Mouse (Mus musculus) thymus, postnatal 4 days (tissue): ENCODE measurements around the gene Snx12.

Experiments used
- DNase-seq: peaks from one replicate; pipeline ENCODE4 v3.0.0; 2021

Gene Snx12

DNA sequence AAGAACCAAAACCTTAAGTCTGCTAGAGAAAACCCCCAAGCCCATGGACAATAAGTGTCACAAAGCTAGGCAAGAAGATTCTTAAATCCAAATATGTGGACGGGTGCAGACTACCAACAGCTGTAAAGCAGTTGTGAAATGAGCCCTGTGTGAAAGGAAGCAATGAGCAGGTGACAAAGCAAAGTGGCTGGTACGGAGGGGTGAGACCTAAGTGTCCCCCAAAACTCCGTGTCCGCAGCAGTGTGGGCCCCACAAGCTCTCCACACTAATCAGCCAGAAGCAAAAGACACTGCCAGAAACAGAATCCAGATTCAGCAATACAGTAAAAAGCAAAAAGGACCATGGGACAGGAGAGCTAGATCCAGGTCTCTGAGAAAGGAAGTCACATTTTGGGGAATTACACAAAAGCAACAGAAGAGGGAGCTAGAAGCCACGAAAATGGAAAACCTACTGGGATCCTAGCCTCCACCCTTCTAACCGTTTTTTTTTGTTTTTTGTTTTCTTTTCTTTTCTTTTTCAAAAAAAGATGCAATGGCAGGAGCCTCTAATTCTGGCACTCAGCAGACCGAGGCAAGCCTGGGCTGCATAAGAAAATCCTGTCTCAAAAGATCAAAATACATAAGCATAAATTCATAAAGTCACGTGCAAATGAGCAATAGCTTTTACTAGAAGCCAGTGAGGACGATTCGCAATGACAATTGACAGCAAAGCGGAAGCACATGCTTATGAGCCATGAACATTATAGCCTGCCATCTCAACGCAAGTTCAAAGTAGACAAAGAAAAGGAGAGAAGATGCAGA is 90.2 kb downstream of the Snx12 start:
- DNase-seq = peak; percentile 18

DNA sequence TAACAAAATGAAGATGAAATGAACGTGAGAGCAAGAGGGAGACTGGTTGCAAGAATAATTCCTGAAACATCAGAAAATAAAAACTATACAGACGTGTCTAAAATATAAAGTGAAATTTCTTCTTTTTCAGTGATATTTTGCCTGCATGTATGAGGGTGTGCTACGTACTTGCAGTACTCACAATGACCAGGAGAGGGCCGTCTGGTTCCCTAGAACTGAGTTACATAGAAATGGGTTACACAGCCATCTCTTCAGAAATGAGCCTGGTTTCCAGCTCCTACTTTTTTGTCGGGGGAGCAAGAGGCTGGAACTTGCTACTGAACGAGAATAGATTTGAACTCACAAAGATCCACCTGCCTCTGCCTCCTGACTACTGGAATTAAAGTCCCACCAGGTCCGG is 91.4 kb downstream of the Snx12 start:
- DNase-seq = peak; percentile 81

DNA sequence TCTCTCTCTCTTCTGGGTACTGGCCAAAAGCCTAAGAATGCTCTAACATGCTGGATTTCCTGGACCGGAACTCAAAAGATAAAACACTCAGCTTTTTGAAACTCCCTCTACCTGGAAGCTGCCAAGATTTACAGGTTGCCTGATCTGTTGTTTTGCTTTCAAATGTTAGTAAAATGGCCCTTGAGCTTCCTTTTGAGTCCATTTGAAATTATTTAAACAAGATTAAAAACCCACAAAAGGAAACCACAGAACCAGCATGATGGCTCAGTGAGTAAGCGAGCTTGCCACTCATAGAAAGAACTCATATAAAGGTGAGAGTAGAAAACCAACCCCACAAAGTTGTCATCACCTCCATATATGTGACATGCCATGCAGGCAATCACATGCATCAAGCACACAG is 93.8 kb downstream of the Snx12 start:
- DNase-seq = no peak

DNA sequence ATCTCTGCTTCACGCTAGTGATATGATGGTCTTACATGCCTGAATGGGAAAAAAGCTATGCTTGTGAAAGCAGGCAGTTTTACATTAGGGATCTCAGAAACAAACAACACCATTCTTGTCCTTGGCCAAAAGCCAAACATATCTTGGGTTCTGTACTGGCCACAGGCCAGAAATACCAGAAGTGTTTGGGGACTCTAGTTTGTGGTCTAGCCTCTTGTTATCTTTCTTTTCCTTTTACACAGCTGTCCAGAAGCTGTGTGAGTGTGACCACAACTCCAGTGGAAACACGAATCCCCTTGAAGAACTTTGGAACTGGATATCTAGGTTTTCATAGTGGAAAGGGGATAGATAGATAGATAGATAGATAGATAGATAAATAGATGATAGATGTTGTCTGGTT is 95.4 kb downstream of the Snx12 start:
- no peak for DNase-seq

DNA sequence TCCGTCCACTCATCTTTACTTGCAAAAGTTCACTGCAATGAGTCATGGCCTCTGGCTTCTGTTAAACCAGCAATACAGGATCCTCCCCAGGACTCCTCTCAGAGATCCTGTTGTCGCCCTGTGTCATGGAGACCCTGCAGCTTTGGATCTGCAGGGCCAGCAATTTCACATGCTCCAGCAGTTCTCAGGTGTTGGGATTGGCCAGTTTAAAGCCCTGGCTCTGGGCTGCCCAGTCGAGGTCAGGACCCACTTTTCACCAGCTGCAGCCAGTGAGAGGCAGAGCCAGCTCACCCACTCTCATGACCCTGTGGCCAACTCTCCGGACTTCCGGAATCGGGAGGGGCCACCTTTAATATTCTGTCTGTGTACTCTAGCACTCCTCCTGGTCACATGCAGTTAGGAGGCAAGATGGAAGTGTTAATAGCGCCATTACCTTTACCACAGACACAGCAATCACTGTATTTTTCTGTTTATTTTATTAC is 95.8 kb downstream of the Snx12 start:
- no peak for DNase-seq

- DNase-seq = no peak
Measured at GRCm38 (mm10) chrX:101120546-101120945, 101.8 kb downstream of the Snx12 start.

- no peak for DNase-seq
Measured at GRCm38 (mm10) chrX:101085920-101086319, 136.4 kb downstream of the Snx12 start, which contains the start of gene Slc7a3. Gene Slc7a3, minus strand, starts transcription at chrX:101086020.

- peak; percentile 8 for DNase-seq
Measured at GRCm38 (mm10) chrX:101085211-101085610, 137.2 kb downstream of the Snx12 start.

DNA sequence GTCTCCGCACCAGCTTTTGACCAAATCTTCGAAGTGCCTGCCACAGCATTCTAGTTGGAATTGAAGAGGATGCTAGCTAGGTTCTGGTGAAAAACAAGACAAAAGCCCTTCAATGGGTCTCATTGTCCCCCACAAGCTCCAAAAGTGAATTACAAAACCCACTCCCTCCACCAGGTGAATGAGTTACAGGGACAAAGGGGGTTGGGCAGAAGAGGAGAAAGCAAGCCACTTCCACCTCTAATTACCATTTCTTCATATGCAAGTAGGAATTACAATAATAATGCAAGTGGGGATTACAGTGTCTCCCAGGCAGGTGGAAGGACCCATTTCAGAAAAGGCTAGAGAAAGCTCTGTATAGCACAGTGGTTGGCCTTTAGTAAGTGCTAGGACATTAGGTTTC is 138.2 kb downstream of the Snx12 start:
- no peak for DNase-seq

GRCm38 (mm10) chrX:101065245-101065644 is 157.1 kb downstream of the Snx12 start:
- DNase-seq = no peak

DNA sequence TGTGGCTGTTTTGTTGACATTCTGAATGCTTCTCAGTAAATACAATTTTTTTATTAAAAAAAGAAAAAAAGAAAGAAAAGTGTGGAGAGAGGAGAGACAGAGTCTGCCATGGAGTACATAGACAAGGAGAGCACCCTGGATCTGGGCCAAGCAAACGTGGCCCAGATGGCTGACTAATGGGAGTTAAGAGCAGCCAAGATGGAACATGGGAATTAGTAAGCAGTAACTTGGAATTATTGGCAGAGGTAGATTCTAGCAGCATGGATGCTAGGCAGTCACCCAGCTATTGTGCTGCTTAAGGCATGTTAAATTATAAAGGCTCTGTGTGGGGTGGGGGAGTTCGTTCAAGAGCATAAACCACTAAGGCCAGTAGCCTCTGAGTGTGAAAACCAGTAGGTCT is 158.9 kb downstream of the Snx12 start:
- no peak for DNase-seq

GRCm38 (mm10) chrX:101059541-101059940 is 162.8 kb downstream of the Snx12 start, which contains the start of gene Tex11:
Gene Tex11, minus strand, starts transcription at chrX:101059667.
- DNase-seq = no peak
